Mouse (Mus musculus) Muller cell, postnatal 12 days (primary cell): ENCODE data around the gene Dnajc30.
A peak's percentile ranks its signal among the peaks of the same experiment; 100 is the strongest.
"Not testable (repeated sequence)": the region's sequence is repeated elsewhere in the genome, so short reads cannot be mapped to it uniquely, and the experiment has no call there.

Experiments
- DNase-seq: peaks from one replicate; pipeline ENCODE4 v3.0.0-alpha.2; 2015; ENCODE audit errors: inconsistent ontology term

Dnajc30 gene

DNA sequence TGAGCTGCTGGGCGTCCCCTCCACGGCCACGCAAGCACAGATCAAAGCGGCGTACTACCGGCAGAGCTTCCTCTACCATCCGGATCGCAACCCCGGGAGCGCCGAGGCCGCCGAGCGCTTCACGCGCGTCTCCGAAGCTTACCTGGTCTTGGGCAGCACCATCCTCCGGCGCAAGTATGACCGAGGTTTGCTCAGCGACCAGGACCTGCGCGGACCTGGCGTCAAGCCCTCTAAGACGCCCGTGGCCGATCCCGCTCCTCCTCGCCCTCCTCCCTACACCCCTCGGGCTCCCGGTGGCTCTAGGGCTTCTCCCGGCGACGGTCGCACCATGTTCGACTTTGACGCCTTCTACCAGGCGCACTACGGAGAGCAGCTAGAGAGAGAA, 372 bp downstream of the Dnajc30 start:
- no peak for DNase-seq

DNA sequence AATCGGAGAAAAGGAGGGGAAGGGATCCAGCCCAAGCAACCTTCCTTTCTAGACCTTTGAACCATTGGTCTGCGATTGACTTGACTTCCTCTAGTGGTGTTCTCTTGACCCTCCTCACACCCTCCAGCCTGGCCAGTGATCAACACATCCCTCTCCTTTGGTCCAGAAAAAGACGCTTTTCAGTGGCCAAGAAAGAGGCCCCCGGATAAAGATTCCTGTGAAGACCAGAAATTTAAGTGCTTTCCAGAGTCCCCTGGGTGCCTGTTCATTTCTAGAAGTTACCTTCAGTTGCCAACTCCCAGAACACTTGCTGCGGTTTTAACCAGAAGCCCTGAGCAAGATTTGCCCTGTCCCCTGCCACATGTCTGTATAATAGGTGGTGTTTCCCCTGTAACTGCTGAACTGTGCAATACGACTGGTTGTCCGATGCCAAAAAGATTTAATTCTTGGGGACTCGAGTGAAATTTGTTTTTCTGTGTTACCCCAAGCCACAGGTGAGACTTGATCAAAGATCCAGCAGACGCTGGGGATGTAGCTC, 976 bp downstream of the Dnajc30 start, which contains the start of gene Bud23:
Gene Bud23 (minus strand): TSS at position 51 of the 538 bp plus-strand sequence.
- DNase-seq: not testable (repeated sequence)

DNA sequence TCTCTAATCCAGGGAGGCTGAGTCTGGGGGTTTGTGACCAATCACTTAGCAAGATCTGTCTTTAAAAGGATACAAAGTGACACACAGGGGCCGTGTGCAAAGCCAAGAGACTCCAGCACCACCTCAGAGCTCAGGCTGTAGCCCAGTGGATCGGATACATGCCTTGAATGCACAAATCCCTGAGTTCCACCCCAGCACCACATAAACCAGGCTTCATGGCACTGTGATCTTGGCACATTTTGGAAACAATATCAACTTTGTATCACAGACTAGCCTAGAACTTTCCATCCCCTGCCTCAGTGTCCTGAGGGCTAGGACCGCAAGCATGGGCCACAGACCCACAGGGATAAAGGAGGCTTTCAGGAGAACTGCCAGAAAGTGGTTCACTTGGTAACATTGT, 2.0 kb downstream of the Dnajc30 start:
- DNase-seq: no peak

- DNase-seq: no peak
These were observed 6.4 kb downstream of the Dnajc30 start for GRCm38 (mm10) chr5:135070448-135070847.

DNA sequence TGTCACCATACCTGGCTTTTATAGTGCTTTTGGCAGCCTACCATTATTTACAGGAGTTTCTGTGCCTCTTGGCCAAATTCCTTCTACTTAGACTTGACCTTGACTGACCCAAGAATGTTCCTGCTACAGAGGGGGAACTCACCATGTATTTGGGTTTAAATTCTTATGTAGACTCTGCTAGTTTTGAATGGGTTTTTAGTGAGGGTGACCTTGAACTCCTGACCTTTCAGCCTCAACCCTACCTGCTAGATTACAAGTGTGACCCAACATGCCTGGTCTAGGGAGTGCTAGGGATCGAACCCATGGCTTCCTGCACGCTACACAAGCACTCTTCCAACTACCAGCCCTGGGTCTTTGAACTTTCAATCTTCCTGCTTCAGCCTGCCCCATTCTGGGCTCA, 8.1 kb downstream of the Dnajc30 start:
- DNase-seq: no peak

GRCm38 (mm10) chr5:135072720-135073119, 8.7 kb downstream of the Dnajc30 start:
- no peak for DNase-seq

GRCm38 (mm10) chr5:135073349-135074150, 9.5 kb downstream of the Dnajc30 start:
- DNase-seq: no peak

GRCm38 (mm10) chr5:135075655-135076054, 11.7 kb downstream of the Dnajc30 start:
- DNase-seq: no peak

DNA sequence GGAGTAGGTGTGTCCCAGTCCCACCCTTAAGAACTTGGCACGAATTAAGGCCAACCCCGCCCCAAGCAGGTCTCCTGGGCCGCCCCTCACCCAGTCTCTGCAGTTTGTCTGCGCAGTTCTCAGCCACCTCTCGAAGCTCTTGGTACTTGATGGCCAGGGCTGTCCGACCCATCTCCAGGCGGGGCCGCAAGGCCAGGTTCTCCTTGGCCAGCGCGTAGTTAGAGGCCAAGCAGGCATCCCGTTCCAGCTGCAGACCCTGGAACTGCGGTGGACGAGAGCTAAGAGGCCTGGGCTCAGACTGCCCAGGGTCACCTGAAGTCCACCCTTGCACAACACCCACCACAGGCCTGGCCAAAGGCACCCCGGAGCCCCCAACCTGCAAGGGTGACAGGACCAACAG, 12.4 kb downstream of the Dnajc30 start:
- no peak for DNase-seq

DNA sequence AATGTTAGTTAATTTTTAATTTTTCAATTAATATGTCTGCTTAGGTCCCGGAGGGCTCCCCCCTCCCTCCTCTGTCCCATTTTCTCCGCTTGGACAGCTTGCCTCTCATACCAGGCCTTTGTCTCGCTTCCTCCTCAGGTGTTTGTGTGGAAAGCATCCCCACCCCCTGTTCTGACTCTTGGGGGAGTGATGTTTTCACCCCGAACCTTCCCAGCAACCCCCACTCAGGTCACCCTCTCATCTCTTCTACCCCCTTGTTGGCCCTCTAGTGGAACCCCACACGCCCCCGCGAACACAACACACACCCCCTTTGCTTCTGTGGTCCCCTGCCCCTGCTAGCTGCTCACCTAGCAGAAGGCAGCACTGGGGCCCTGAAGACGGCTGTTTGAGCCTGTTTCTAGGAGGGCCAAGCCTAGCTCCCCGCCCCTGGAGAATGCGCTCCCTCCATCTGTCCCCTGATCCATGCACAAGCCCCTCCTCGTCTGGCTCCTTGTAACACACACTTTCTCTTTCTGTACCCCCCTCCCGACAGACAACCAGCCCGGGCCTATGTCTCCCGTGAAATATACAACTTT, 13.0 kb downstream of the Dnajc30 start:
- peak; percentile 48 for DNase-seq

- peak; percentile 94 for DNase-seq
These were observed 13.8 kb downstream of the Dnajc30 start, which contains the start of gene Vps37d for GRCm38 (mm10) chr5:135077564-135078481. Vps37d (minus strand) TSS chr5:135078266.

- no peak for DNase-seq
These were observed 14.4 kb downstream of the Dnajc30 start for GRCm38 (mm10) chr5:135078482-135078810.

GRCm38 (mm10) chr5:135079578-135079977, 15.6 kb downstream of the Dnajc30 start:
- DNase-seq: no peak

DNA sequence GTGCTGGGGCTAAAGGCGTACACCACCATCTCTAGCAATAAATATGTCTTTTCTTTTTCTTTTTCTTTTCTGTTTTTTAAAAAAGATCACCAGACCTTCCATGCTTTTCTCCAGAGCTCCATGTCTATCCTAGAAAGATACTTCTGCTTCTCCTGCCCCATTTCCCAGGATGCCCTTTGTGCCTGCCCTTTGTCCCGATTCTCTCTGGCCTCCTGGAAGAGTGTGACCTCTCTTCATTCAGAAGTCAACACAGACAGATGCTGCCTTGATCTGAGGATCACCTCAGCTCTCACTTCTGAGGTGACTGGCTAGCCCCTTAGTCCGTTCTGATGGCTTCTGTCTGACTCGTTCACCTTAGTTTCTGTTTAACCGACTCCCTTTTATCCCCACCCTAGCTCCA, 16.5 kb downstream of the Dnajc30 start:
- DNase-seq: no peak

GRCm38 (mm10) chr5:135086871-135087270, 22.9 kb downstream of the Dnajc30 start:
- DNase-seq: no peak

GRCm38 (mm10) chr5:135089653-135090052, 25.7 kb downstream of the Dnajc30 start, which contains the start of gene Mlxipl:
Mlxipl (plus strand) TSS chr5:135089890.
- no peak for DNase-seq

DNA sequence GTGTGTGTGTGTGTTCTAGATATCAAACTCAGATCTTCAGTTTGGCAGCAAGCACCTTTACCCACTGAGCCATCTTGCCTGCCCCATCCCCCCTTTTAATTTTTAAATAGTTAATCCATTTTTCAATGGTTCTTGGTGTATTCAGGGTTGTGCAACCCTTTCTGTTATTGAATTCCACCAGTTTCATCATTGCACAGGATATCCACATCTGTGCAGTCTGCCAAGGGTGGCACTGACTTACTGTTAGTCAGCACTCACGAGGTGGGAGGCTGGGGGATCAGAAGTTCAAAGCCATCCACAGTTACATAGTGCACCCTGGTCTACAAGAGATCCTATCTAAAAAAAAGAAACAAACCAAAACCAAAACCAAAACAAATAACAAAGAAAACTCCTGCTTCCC, 37.0 kb downstream of the Dnajc30 start:
- DNase-seq: no peak

DNA sequence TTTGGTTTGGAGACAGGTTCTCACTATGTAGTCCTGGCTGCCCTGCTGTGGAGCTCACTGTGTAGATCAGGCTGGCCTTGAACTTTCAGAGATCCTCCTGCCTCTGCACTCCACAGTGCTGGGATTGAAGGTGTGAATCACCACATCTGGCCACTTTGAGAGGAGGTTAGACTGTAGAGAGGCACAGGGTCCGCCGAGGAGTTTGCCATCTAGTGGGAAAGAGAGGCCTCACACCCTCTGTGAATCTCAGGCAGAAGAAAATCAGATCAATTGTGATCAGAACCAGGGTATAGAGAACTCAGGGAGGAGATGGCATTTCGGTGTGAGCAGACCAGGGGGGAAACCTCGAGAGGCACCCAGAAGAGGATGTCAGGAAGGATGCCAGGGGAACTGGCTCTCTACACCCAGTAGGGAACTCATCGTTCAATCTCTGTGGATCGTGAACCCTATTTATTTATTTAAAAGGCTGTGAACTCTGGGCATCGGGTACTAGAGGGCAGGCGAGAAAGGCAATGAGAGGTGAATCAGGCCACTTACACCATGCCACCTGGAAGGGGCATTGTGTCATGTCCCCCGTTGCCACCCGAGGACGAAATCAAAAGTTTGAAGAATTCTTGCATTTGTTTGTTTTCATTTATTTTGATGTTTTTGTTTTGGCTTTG, 40.1 kb downstream of the Dnajc30 start:
- DNase-seq: no peak

GRCm38 (mm10) chr5:135106758-135107256, 42.8 kb downstream of the Dnajc30 start:
- peak; percentile 74 for DNase-seq

- peak; percentile 34 for DNase-seq
These were observed 43.8 kb downstream of the Dnajc30 start for GRCm38 (mm10) chr5:135107521-135108501.
